Mouse (Mus musculus): ENCODE measurements around the gene Nme9. TPM values are rescaled to one million over a fixed set of nuclear protein-coding genes. Genes with fewer than 3 reads are reported as not detected.

Gene Nme9
- polyA plus RNA-seq, 1 experiment from 2014 or later: 0.73 TPM

- 74% methylated on average over 9 of the region's 9 CpGs for WGBS
- no peak for ATAC-seq
- no peak overlapping the region for H3K4me3 ChIP-seq (ENCODE audit: low read length)
- H3K4me1 ChIP-seq (ENCODE audit: control insufficient read depth, insufficient read depth, low read depth, low read length): peaks cover 19% of the 10 kb centered on the region
- H3K4me2 ChIP-seq (ENCODE audit: low read length): no peak overlapping the region
- H3K36me3 ChIP-seq (ENCODE audit: control insufficient read depth, insufficient read depth, low read length): no peaks in the 10 kb centered on the region
- no peak overlapping the region for H3K27ac ChIP-seq (ENCODE audit: low read depth, low read length)
- no peak overlapping the region for H3K9ac ChIP-seq (ENCODE audit: low read depth, low read length)
- no peaks in the 10 kb centered on the region for H3K27me3 ChIP-seq (replicated peaks; ENCODE audit: control insufficient read depth, insufficient read depth, low read length)
- H3K9me3 ChIP-seq (ENCODE audit: control insufficient read depth, low read length): no peaks in the 10 kb centered on the region
Observed at GRCm38 (mm10) chr9:99423692-99424573, 27.3 kb upstream of the Nme9 start.

GRCm38 (mm10) chr9:99424574-99424863 lies 26.8 kb upstream of the Nme9 start:
- no peaks in the 10 kb centered on the region for H3K9me3 ChIP-seq (ENCODE audit: control insufficient read depth, low read length)
- ATAC-seq: no peak
- no peaks in the 10 kb centered on the region for H3K27me3 ChIP-seq (replicated peaks; ENCODE audit: control insufficient read depth, insufficient read depth, low read length)
- no peak overlapping the region for H3K4me3 ChIP-seq (ENCODE audit: low read length)
- peaks cover 19% of the 10 kb centered on the region for H3K4me1 ChIP-seq (ENCODE audit: control insufficient read depth, insufficient read depth, low read depth, low read length)
- WGBS: 75% methylated on average over 4 of the region's 4 CpGs
- no peak overlapping the region for H3K27ac ChIP-seq (ENCODE audit: low read depth, low read length)
- H3K9ac ChIP-seq (ENCODE audit: low read depth, low read length): no peak overlapping the region
- H3K4me2 ChIP-seq (ENCODE audit: low read length): no peak overlapping the region
- no peaks in the 10 kb centered on the region for H3K36me3 ChIP-seq (ENCODE audit: control insufficient read depth, insufficient read depth, low read length)

- H3K9ac ChIP-seq (ENCODE audit: low read depth, low read length): no peak overlapping the region
- H3K27me3 ChIP-seq (replicated peaks; ENCODE audit: control insufficient read depth, insufficient read depth, low read length): no peaks in the 10 kb centered on the region
- no peaks in the 10 kb centered on the region for H3K9me3 ChIP-seq (ENCODE audit: control insufficient read depth, low read length)
- ATAC-seq: peak; percentile 38; the same call in 1 of the 2 replicates
- H3K4me1 ChIP-seq (ENCODE audit: control insufficient read depth, insufficient read depth, low read depth, low read length): peaks cover 19% of the 10 kb centered on the region
- no peak overlapping the region for H3K27ac ChIP-seq (ENCODE audit: low read depth, low read length)
- H3K4me2 ChIP-seq (ENCODE audit: low read length): no peak overlapping the region
- no peaks in the 10 kb centered on the region for H3K36me3 ChIP-seq (ENCODE audit: control insufficient read depth, insufficient read depth, low read length)
- 61% methylated on average over 9 of the region's 9 CpGs for WGBS
- no peak overlapping the region for H3K4me3 ChIP-seq (ENCODE audit: low read length)
Observed at GRCm38 (mm10) chr9:99425262-99425661, 26.0 kb upstream of the Nme9 start.

- Histone ChIP-seq H3K36me3 (ENCODE audit: control insufficient read depth, insufficient read depth, low read length) (no peaks in the 10 kb centered on the region), H3K9me3 (ENCODE audit: control insufficient read depth, low read length) (no peaks in the 10 kb centered on the region), H3K4me2 (ENCODE audit: low read length) (no peak overlapping the region), H3K4me1 (ENCODE audit: control insufficient read depth, insufficient read depth, low read depth, low read length) (peaks cover 25% of the 10 kb centered on the region), H3K9ac (ENCODE audit: low read depth, low read length) (no peak overlapping the region), H3K4me3 (ENCODE audit: low read length) (no peak overlapping the region), H3K27ac (ENCODE audit: low read depth, low read length) (no peak overlapping the region), H3K27me3 (replicated peaks; ENCODE audit: control insufficient read depth, insufficient read depth, low read length) (no peaks in the 10 kb centered on the region)
- 70% methylated on average over 11 of the region's 11 CpGs for WGBS
- ATAC-seq: no peak
Observed at GRCm38 (mm10) chr9:99428601-99429331, 22.5 kb upstream of the Nme9 start.

GRCm38 (mm10) chr9:99429845-99430244 lies 21.4 kb upstream of the Nme9 start:
- no peaks in the 10 kb centered on the region for H3K36me3 ChIP-seq (ENCODE audit: control insufficient read depth, insufficient read depth, low read length)
- H3K27me3 ChIP-seq (replicated peaks; ENCODE audit: control insufficient read depth, insufficient read depth, low read length): no peaks in the 10 kb centered on the region
- peaks cover 30% of the 10 kb centered on the region for H3K4me1 ChIP-seq (ENCODE audit: control insufficient read depth, insufficient read depth, low read depth, low read length)
- H3K4me3 ChIP-seq (ENCODE audit: low read length): no peak overlapping the region
- no peak overlapping the region for H3K4me2 ChIP-seq (ENCODE audit: low read length)
- H3K9me3 ChIP-seq (ENCODE audit: control insufficient read depth, low read length): no peaks in the 10 kb centered on the region
- H3K27ac ChIP-seq (ENCODE audit: low read depth, low read length): no peak overlapping the region
- H3K9ac ChIP-seq (ENCODE audit: low read depth, low read length): no peak overlapping the region
- ATAC-seq: no peak
- 71% methylated on average over 3 of the region's 3 CpGs for WGBS

GRCm38 (mm10) chr9:99430806-99431205 lies 20.5 kb upstream of the Nme9 start:
- no peak overlapping the region for H3K4me2 ChIP-seq (ENCODE audit: low read length)
- H3K27ac ChIP-seq (ENCODE audit: low read depth, low read length): no peak overlapping the region
- H3K4me3 ChIP-seq (ENCODE audit: low read length): no peak overlapping the region
- H3K4me1 ChIP-seq (ENCODE audit: control insufficient read depth, insufficient read depth, low read depth, low read length): peaks cover 21% of the 10 kb centered on the region
- H3K9ac ChIP-seq (ENCODE audit: low read depth, low read length): no peak overlapping the region
- 83% methylated on average over 6 of the region's 6 CpGs for WGBS
- H3K9me3 ChIP-seq (ENCODE audit: control insufficient read depth, low read length): no peaks in the 10 kb centered on the region
- ATAC-seq: no peak
- no peaks in the 10 kb centered on the region for H3K36me3 ChIP-seq (ENCODE audit: control insufficient read depth, insufficient read depth, low read length)
- no peaks in the 10 kb centered on the region for H3K27me3 ChIP-seq (replicated peaks; ENCODE audit: control insufficient read depth, insufficient read depth, low read length)

- 88% methylated on average over 8 of the region's 8 CpGs for WGBS
- Histone ChIP-seq H3K9ac (ENCODE audit: low read depth, low read length) (no peak overlapping the region), H3K9me3 (ENCODE audit: control insufficient read depth, low read length) (no peaks in the 10 kb centered on the region), H3K27ac (ENCODE audit: low read depth, low read length) (no peak overlapping the region), H3K27me3 (replicated peaks; ENCODE audit: control insufficient read depth, insufficient read depth, low read length) (no peaks in the 10 kb centered on the region), H3K36me3 (ENCODE audit: control insufficient read depth, insufficient read depth, low read length) (no peaks in the 10 kb centered on the region), H3K4me3 (ENCODE audit: low read length) (no peak overlapping the region), H3K4me2 (ENCODE audit: low read length) (no peak overlapping the region), H3K4me1 (ENCODE audit: control insufficient read depth, insufficient read depth, low read depth, low read length) (peaks cover 21% of the 10 kb centered on the region)
- ATAC-seq: no peak
Observed at GRCm38 (mm10) chr9:99431346-99431745, 19.9 kb upstream of the Nme9 start.

GRCm38 (mm10) chr9:99431963-99432362 lies 19.3 kb upstream of the Nme9 start:
- H3K36me3 ChIP-seq (ENCODE audit: control insufficient read depth, insufficient read depth, low read length): no peaks in the 10 kb centered on the region
- no peaks in the 10 kb centered on the region for H3K9me3 ChIP-seq (ENCODE audit: control insufficient read depth, low read length)
- no peaks in the 10 kb centered on the region for H3K27me3 ChIP-seq (replicated peaks; ENCODE audit: control insufficient read depth, insufficient read depth, low read length)
- 73% methylated on average over 6 of the region's 6 CpGs for WGBS
- no peak for ATAC-seq
- peaks cover 21% of the 10 kb centered on the region for H3K4me1 ChIP-seq (ENCODE audit: control insufficient read depth, insufficient read depth, low read depth, low read length)
- H3K9ac ChIP-seq (ENCODE audit: low read depth, low read length): no peak overlapping the region
- H3K4me3 ChIP-seq (ENCODE audit: low read length): no peak overlapping the region
- H3K27ac ChIP-seq (ENCODE audit: low read depth, low read length): no peak overlapping the region
- H3K4me2 ChIP-seq (ENCODE audit: low read length): no peak overlapping the region

- WGBS: 79% methylated on average over 4 of the region's 4 CpGs
- H3K4me1 ChIP-seq (ENCODE audit: control insufficient read depth, insufficient read depth, low read depth, low read length): peaks cover 21% of the 10 kb centered on the region
- ATAC-seq: no peak
- no peaks in the 10 kb centered on the region for H3K9me3 ChIP-seq (ENCODE audit: control insufficient read depth, low read length)
- H3K36me3 ChIP-seq (ENCODE audit: control insufficient read depth, insufficient read depth, low read length): no peaks in the 10 kb centered on the region
- no peak overlapping the region for H3K4me3 ChIP-seq (ENCODE audit: low read length)
- H3K27me3 ChIP-seq (replicated peaks; ENCODE audit: control insufficient read depth, insufficient read depth, low read length): no peaks in the 10 kb centered on the region
- H3K27ac ChIP-seq (ENCODE audit: low read depth, low read length): no peak overlapping the region
- no peak overlapping the region for H3K9ac ChIP-seq (ENCODE audit: low read depth, low read length)
- no peak overlapping the region for H3K4me2 ChIP-seq (ENCODE audit: low read length)
Observed at GRCm38 (mm10) chr9:99432478-99432877, 18.8 kb upstream of the Nme9 start.
